Mouse (Mus musculus) G1E (cell line): ENCODE measurements around the gene Tmco4. TPM values are rescaled to one million over a fixed set of nuclear protein-coding genes. Genes with fewer than 3 reads are reported as not detected.

ENCODE experiments used
- ATAC-seq: 2 replicates; pipeline ENCODE4 v1.8.0; 2016; ENCODE audit warnings: mild to moderate bottlenecking; ENCODE audit not compliant: insufficient number of reproducible peaks, poor library complexity, low FRiP score, severe bottlenecking; ENCODE audit errors: extremely low read depth
- DNase-seq: peaks from one replicate; pipeline ENCODE4 v3.0.0; 2012; ENCODE audit warnings: low spot score
- H3K27me3 ChIP-seq: 2 replicates; pipeline ENCODE4 v1.6.1; 2012; ENCODE audit warnings: mild to moderate bottlenecking, low read length, inconsistent platforms; ENCODE audit not compliant: insufficient read depth
- H3K36me3 ChIP-seq: replicated peaks from 2 replicates; pipeline ENCODE3; 2012; ENCODE audit warnings: mild to moderate bottlenecking, inconsistent platforms
- H3K4me1 ChIP-seq: 2 replicates; pipeline ENCODE4 v1.6.1; 2012; ENCODE audit warnings: low read depth, low read length, inconsistent platforms, mixed read lengths; ENCODE audit not compliant: insufficient read depth
- H3K4me3 ChIP-seq: 2 replicates; pipeline ENCODE4 v1.5.1; 2012; ENCODE audit warnings: low read depth, mild to moderate bottlenecking, inconsistent platforms, low read length, moderate library complexity, mixed read lengths
- H3K9me3 ChIP-seq: replicated peaks from 2 replicates; pipeline ENCODE4 v1.6.1; 2012; ENCODE audit warnings: inconsistent platforms
- CTCF ChIP-seq: IDR thresholded peaks from 2 replicates; pipeline ENCODE4 v1.5.1; 2012; ENCODE audit warnings: low read depth, low read length, inconsistent platforms, mixed read lengths
- GATA1 ChIP-seq: IDR thresholded peaks from 2 replicates; pipeline ENCODE4 v1.6.1; 2012; ENCODE audit warnings: borderline replicate concordance, low read length, inconsistent platforms, mixed read lengths
- GATA2 ChIP-seq: IDR thresholded peaks from 2 replicates; pipeline ENCODE4 v1.6.1; 2012; ENCODE audit warnings: low read depth, low read length, inconsistent platforms, borderline replicate concordance
- POLR2AphosphoS5 ChIP-seq: IDR thresholded peaks from 2 replicates; pipeline ENCODE4 v1.6.1; 2012; ENCODE audit warnings: low read depth, low read length, inconsistent platforms; ENCODE audit not compliant: insufficient replicate concordance
- TAL1 ChIP-seq: conservative IDR thresholded peaks from 2 replicates; pipeline ENCODE4 v1.6.1; 2012; ENCODE audit warnings: low read depth, low read length, inconsistent platforms, mixed read lengths
- polyA plus RNA-seq: library from polyadenylated mRNA; stranded (reverse); fragments of >175 nt; gene quantifications from 2 replicates; pipeline ENCODE4 v1.2.3, GENCODE M21; 2012
- total RNA-seq, 2 experiments: library from RNA; stranded (forward) in 1 of 2; stranded (reverse) in 1 of 2; fragments of 200-1000 nt in 1 of 2; fragments of >200 nt in 1 of 2; fragmentation: Nextera tagmentation in 1 of 2; gene quantifications; 2 replicates each; pipeline ENCODE4 v1.2.3; 2014 to 2017

Gene Tmco4
- total and polyA plus RNA-seq, 3 experiments, result 11.6 to 19.8 (median 16.5) TPM

DNA sequence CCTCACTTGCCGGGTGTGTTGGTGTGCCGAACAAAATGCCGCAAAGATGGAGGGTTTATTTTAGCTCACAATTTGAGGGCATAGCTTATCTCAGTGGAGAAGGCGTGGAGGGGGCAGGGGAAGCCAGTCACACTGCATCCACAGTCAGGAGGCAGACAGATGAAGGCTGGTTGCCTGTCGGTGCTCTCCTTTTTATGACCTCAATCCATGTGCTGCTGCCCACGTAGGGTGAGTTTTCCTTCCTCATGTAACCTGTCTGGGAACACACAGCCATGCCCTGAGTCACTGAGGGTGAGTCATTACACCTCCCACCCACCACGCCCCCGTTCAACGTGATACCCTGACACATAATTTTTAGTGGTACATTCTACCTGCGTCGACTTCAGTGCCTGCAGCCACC is 25.9 kb downstream of the Tmco4 start:
- ATAC-seq, result no peak
- Histone ChIP-seq H3K27me3 (no peaks in the 10 kb centered on the region), H3K9me3 (peaks cover 2% of the 10 kb centered on the region; the same call in 1 of the 2 replicates), H3K4me3 (no peak overlapping the region), H3K4me1 (peaks cover 12% of the 10 kb centered on the region), H3K36me3 (peaks cover 95% of the 10 kb centered on the region)
- TF ChIP-seq GATA1 (no peak), GATA2 (no peak), CTCF (no peak), POLR2AphosphoS5 (no peak), TAL1 (no peak)
- DNase-seq, result no peak

DNA sequence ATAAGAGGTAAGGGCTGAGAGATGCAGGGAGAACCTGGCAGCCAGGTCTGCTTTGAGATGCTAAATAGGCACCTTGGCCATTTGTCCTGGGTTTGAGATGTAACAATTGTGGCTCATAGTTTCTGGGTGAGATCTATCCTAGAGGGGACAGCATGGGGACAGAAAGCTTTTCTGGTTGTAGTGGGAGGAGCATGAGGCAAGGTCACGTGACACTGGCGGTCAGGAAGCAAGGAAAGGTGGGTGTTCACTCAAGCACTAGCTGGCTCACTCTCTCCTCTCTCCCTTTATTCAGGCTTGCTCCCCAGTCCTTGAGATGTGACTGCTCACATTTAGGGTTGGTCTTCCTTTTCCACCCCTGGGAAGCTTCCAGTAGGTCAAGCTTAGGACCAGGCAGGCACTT is 28.3 kb downstream of the Tmco4 start:
- no peak overlapping the region for H3K4me3 ChIP-seq
- no peaks in the 10 kb centered on the region for H3K27me3 ChIP-seq
- DNase-seq (peak; percentile 19), ATAC-seq (no peak)
- TF ChIP-seq POLR2AphosphoS5 (no peak), GATA1 (no peak)
- H3K9me3 ChIP-seq, result peaks cover 2% of the 10 kb centered on the region; the same call in 1 of the 2 replicates
- peaks cover 93% of the 10 kb centered on the region for H3K36me3 ChIP-seq
- H3K4me1 ChIP-seq, result peaks cover 9% of the 10 kb centered on the region

DNA sequence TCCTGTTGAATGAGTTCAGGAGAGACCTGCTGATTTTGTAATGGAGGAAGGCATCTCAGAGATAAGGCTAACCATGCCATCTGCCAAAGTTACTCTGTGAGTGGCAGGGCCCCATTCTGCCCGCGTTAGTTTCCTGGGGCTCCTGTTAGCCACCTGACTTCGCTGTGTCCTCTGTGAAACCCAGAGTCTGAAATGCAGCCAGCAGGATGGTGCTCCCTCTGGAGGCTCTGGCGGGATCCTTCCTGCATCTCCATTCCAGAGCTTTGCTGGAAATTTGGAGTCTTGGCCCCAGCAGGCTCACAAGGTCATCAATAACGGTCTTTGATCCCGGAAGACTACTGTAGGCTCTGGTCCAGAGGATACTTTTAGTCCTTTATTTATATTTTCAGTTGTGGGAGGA is 28.7 kb downstream of the Tmco4 start:
- H3K9me3 ChIP-seq, result peaks cover under 1% of the 10 kb centered on the region; the same call in 1 of the 2 replicates
- TF ChIP-seq POLR2AphosphoS5 (no peak), GATA1 (no peak), TAL1 (no peak), GATA2 (no peak), CTCF (no peak)
- DNase-seq, result peak; percentile 10
- no peak for ATAC-seq
- no peaks in the 10 kb centered on the region for H3K27me3 ChIP-seq
- peaks cover 92% of the 10 kb centered on the region for H3K36me3 ChIP-seq
- peaks cover 9% of the 10 kb centered on the region for H3K4me1 ChIP-seq
- no peak overlapping the region for H3K4me3 ChIP-seq

DNA sequence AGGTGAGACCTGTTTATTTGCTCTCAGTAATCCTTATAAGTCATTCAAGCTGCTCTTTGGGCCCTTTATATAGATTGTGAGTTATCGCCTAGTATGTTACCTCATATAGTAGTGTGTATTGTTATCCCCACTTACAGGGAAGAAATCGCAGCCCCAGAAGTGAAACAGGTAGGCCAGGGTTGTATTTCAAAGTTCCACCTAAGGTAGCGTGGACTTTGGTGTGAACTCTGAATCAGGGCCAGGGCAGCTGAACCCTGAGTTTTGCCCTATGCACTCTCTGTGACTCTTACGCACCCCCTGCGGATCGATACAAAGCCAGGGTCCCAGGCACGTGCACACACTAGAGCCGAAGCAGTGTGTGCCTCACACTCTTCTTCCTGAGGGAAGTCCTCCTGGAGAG is 31.4 kb downstream of the Tmco4 start:
- no peaks in the 10 kb centered on the region for H3K9me3 ChIP-seq
- DNase-seq, result no peak
- peaks cover 9% of the 10 kb centered on the region for H3K4me1 ChIP-seq
- H3K36me3 ChIP-seq, result peaks cover 88% of the 10 kb centered on the region
- ATAC-seq, result no peak
- no peak for TF ChIP-seq POLR2AphosphoS5
- no peak for TF ChIP-seq GATA1
- no peak for TF ChIP-seq GATA2
- TF ChIP-seq TAL1, result no peak
- no peak for TF ChIP-seq CTCF
- no peak overlapping the region for H3K4me3 ChIP-seq
- no peaks in the 10 kb centered on the region for H3K27me3 ChIP-seq

DNA sequence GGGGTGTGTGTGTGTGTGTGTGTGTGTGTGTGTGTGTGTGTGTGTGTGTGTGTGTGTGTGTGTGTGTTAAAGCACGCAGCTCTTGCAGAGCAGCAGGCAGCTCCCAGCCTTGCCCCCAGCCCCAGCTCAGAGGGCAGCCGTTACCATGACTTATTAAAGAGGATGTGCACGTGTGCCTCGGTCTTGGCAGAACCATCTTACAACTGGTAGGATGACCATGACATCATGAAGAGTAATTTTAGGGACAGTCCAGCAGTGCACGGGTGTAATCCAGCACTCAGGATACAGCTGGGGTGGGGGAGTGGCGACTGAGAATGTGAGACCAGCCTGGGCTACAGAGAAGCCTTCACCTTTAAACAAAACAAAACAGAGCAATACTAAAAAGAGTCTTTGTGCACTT is 32.5 kb downstream of the Tmco4 start:
- Histone ChIP-seq H3K4me1 (peaks cover 9% of the 10 kb centered on the region), H3K9me3 (no peaks in the 10 kb centered on the region), H3K36me3 (peaks cover 85% of the 10 kb centered on the region), H3K27me3 (no peaks in the 10 kb centered on the region), H3K4me3 (no peak overlapping the region)
- no peak for TF ChIP-seq GATA2
- TF ChIP-seq TAL1, result no peak
- TF ChIP-seq CTCF, result no peak
- TF ChIP-seq GATA1, result no peak
- no peak for TF ChIP-seq POLR2AphosphoS5
- DNase-seq, result no peak
- no peak for ATAC-seq

DNA sequence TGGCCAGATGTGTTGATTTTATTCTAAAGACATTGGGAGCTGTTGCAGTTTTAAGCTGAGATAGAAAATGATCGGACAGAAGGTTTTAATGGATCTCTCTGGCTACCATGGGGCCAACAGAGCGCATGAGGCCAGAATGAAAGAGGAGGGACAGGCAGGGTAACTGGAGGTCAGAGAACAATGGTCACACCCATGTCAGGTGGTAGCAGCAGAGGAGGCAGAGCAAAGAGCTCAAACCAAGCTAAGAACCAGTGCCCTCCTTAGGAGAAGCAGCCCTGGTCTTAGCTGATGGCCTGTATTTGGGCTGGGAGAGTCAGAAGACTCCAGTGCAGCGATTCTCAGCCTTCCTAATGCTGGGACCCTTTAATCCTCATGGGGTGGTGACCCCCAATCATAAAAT is 34.7 kb downstream of the Tmco4 start:
- Histone ChIP-seq H3K27me3 (no peaks in the 10 kb centered on the region), H3K9me3 (no peaks in the 10 kb centered on the region), H3K36me3 (peaks cover 88% of the 10 kb centered on the region), H3K4me1 (no peaks in the 10 kb centered on the region), H3K4me3 (no peak overlapping the region)
- no peak for TF ChIP-seq TAL1
- no peak for DNase-seq
- no peak for ATAC-seq

DNA sequence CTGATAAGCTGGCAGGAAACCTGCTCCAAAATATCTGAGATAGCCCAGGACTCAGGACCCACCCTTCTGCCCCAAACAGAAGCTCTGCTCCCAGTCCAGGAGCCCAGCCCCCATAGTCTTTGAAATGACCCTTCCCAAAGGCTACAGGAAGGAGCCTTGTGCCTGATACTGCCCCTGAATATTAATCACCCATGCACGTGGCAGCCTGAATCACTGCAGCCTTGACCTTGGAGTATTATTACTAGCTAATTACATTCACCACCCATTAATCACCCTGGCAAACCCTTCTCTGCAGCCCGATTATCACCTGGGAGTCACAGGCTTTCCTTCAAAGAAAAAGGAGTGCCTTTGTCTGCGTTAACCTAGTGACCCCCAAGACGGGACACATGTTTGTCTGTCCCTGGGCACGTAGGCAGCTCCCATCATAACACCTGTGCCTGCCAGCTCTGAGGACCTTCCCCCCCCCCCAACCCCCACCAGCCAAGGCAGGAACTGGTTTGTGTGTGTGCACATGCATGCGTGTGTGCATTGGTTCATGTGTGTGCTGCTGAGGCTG is 35.4 kb downstream of the Tmco4 start:
- Histone ChIP-seq H3K36me3 (peaks cover 90% of the 10 kb centered on the region), H3K27me3 (no peaks in the 10 kb centered on the region), H3K9me3 (no peaks in the 10 kb centered on the region), H3K4me3 (no peak overlapping the region), H3K4me1 (no peaks in the 10 kb centered on the region)
- TF ChIP-seq TAL1 (no peak), GATA1 (no peak), CTCF (no peak), GATA2 (no peak), POLR2AphosphoS5 (no peak)
- DNase-seq (no peak), ATAC-seq (no peak)
